Mouse (Mus musculus) embryonic fibroblast, embryonic 13.5 days (primary cell): ENCODE measurements around the gene Cyb5d1. TPM values are rescaled to one million over a fixed set of nuclear protein-coding genes. Genes with fewer than 3 reads are reported as not detected.

ENCODE experiments used
- H3K27ac ChIP-seq: 2 replicates; pipeline ENCODE4 v1.5.1; 2012; ENCODE audit warnings: low read length, control low read depth, inconsistent platforms; ENCODE audit not compliant: insufficient read depth
- H3K4me1 ChIP-seq: 2 replicates; pipeline ENCODE4 v1.6.1; 2011; ENCODE audit warnings: low read length; ENCODE audit not compliant: control insufficient read depth, insufficient read depth
- H3K4me3 ChIP-seq: 2 replicates; pipeline ENCODE4 v1.5.1; 2011; ENCODE audit warnings: mild to moderate bottlenecking, control low read depth, low read length; ENCODE audit not compliant: insufficient read depth
- CTCF ChIP-seq: IDR thresholded peaks from 2 replicates; pipeline ENCODE4 v1.5.1; 2011; ENCODE audit warnings: mild to moderate bottlenecking, control low read depth, low read length, moderate library complexity, borderline replicate concordance; ENCODE audit not compliant: insufficient read depth
- POLR2A ChIP-seq: IDR thresholded peaks from 2 replicates; pipeline ENCODE4 v1.6.1; 2011; ENCODE audit warnings: low read depth, mild to moderate bottlenecking, control low read depth, low read length, moderate library complexity
- polyA plus RNA-seq: library from polyadenylated mRNA; stranded (reverse); fragments of >200 nt; gene quantifications from 2 replicates; pipeline ENCODE4 v1.2.4, GENCODE M21; 2011; ENCODE audit warnings: low read depth; ENCODE audit not compliant: missing spikeins, insufficient read length

Gene Cyb5d1
- polyA plus RNA-seq, 1 experiment = 51.0 TPM

DNA sequence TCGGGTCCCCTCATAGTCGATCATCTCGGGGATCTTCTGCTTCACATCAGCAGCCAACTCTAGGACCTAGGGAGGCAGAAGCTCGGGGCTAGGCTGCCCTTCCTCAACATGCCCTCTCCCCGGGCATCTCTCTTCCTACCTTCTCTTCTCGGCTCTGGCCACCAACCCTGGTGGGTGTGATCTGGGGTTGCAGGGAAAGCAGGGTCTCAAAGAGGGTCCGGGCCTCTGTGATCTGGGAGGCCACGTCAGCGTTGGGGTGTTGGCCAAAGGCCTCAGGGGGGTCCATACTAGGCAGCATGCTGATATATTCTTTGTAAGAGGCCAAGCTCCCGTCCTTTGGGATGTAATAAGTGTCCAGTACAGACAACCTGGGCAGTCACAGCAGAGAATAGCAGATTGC, 27.4 kb upstream of the Cyb5d1 start:
- no peak overlapping the region for H3K27ac ChIP-seq
- no peak for TF ChIP-seq CTCF
- TF ChIP-seq POLR2A = no peak
- H3K4me3 ChIP-seq = no peak overlapping the region
- no peaks in the 10 kb centered on the region for H3K4me1 ChIP-seq

DNA sequence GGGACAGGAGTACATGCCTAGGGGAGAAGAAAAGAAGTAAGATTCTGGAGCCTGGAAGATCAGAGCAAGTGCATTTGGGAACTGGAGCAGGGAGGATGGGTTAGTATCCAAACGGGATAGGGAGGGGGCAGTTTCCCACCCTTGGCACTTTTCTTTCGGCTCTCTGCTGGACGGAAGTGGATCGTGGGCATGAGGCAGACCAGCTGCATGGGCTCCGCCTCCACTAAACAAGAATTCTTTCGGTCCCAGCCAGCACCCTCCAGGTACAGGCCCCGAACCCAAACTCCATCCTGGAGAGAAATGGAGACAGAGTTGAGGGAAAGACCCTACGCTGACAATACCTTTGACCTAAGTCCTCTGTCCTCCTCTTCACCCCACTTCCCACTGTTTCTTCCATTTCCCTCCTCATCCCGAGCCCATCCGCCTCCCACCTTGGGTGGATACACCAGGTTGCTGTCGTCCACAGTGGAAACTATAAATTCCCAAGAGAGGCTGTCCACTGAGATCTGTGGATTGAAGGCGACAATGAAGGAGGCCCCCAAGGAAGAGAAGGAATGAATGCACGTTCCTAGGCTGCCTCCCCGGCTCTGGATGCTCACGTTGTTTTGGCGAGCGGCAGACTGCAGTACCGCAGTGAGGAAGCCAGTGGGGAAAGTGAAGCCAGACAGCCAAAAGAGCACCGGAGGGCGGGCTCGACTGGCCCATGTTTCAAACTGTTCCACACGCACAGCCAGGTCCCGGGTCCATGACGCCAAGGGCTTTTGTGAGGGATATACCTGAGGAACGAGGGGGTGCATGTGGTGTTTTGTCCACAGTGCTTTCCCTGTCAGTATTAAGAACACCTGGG, 25.9 kb upstream of the Cyb5d1 start:
- no peak overlapping the region for H3K27ac ChIP-seq
- H3K4me1 ChIP-seq = no peaks in the 10 kb centered on the region
- no peak for TF ChIP-seq POLR2A
- no peak for TF ChIP-seq CTCF
- H3K4me3 ChIP-seq = no peak overlapping the region

DNA sequence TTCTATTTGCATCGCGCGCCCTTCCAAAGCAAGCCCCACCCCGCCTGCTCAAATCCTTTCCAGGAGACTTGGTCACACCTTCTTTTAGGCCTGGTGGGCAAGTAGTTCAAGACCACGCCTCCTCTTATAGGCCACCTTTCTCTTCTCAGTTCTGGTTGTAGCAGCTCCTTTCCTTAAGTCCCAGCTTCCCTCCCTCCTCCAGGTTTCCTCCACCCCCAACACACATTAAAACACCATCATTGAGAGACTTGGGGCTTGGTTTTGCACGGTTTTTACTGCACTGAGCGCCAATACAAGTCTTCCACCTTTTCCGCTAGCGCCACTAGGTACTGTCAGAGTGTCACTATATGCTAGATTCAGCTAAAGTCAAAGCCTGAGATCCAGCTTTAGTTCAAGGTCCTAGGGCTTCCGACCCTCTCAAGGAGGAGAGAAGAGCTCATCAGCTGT, 25.1 kb upstream of the Cyb5d1 start:
- Histone ChIP-seq H3K27ac (no peak overlapping the region), H3K4me1 (no peaks in the 10 kb centered on the region), H3K4me3 (peak overlapping the region; percentile 29)
- TF ChIP-seq POLR2A (no peak), CTCF (no peak)

DNA sequence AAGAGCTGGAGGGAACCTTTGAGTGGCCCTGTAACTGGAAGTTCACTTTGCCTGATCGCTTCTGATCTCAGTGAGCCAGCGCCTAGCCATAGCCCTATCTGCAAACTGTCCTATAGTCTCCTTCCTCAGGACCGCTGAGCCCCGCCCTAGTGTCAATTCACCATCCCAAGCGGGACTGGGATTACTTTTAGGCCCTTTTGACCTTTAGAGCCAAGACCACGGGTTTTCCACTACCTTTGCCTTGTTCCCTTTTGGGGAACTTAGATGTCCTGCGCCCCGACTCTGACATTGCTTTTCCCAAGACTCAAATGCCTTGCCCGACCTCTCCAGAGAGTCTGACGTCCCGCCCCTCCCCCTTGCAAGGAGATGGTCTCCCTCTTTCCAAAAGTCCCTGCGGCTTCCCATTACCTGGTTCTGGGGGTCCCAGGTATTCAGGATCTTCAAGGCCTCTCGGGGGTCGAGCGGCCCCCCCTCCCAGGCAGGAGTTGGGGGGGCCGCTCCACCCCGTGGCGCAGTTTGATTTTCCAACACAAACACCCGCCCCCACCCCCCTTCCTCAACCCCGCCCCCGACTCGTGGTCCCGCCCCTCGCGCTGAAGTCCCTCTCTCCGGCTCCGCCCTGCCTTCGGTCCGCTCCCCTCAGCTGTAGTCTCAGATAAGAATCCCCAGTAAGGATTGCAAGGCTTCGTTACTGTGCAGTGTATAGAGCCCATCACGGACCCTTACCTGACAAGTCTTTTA, 24.6 kb upstream of the Cyb5d1 start:
- H3K4me1 ChIP-seq = no peaks in the 10 kb centered on the region
- no peak for TF ChIP-seq CTCF
- no peak; the same call in 1 of the 2 replicates for TF ChIP-seq POLR2A
- H3K4me3 ChIP-seq = peak overlapping the region; percentile 31
- H3K27ac ChIP-seq = peak overlapping the region; percentile 4; the same call in 1 of the 2 replicates

DNA sequence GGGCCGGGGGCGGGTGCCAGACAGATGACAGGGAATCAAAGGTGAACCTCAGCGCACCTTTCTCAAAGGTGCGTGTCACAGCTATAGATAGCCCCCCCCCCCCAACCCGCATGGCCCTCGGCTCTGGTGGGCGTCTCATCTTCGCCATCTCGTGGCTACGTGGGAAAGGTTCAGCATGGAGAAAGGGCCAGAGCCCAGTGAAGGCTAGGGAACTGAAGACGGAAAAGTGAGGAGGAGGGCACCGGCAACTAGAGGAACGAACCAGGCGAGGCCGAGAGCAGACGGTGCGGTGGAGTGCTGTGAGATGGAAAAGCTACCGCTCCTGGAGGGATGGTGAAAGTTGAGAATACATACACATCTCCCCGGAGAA, 24.0 kb upstream of the Cyb5d1 start:
- no peaks in the 10 kb centered on the region for H3K4me1 ChIP-seq
- H3K4me3 ChIP-seq = peak overlapping the region; percentile 31
- H3K27ac ChIP-seq = peak overlapping the region; percentile 25
- TF ChIP-seq POLR2A = 0 out of 2 replicates have a peak, but pooled peaks have one; percentile 9
- TF ChIP-seq CTCF = peak; percentile 32; the same call in 1 of the 2 replicates

DNA sequence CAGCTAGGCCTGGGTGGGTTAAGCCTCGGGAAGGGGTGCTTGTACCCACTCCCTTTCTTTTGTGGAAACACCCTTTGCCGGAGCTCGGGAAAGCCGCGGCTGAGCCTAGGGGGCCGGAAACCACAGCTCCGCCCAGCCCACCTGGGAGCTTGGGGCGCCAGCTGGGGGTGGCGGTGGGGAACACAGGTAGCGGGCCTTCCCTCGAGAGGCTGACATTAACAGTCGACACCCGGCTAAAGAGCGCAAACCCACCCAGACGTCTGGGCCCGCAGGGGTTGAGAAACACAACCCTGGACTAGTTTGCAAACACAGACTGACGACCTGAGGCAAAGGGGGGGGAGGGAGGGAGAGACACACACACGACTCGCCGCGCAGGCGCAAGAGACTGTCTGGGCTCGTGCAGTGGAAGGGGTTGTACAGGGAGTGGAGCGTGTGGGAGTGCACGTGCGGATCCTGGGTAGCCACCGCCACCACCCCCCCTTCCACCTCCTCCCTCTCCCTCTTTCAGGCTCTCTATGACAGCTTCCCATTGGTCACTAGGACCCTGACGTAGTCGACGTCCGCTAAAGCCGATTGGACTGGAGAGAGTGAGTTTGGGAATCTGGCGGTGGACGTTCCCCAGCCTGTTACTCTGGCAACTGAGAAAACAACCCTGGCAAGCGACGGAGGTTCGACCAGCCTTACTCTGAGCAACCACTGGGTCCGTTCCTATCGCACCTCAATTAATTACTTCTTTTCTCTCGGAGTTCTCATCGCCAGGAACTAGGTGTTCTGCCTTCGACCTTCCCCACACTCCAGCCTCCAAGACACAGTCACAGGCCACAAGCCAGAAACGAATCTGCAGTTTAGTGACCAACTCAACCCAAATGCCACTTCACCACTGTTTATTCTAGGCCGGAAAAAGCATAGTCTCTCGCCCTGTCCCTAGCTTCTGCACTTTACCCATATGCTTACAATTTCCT, 23.3 kb upstream of the Cyb5d1 start:
- Histone ChIP-seq H3K27ac (peak overlapping the region; percentile 97), H3K4me3 (peak overlapping the region; percentile 52), H3K4me1 (no peaks in the 10 kb centered on the region)
- TF ChIP-seq POLR2A (peak; percentile 73), CTCF (no peak)

DNA sequence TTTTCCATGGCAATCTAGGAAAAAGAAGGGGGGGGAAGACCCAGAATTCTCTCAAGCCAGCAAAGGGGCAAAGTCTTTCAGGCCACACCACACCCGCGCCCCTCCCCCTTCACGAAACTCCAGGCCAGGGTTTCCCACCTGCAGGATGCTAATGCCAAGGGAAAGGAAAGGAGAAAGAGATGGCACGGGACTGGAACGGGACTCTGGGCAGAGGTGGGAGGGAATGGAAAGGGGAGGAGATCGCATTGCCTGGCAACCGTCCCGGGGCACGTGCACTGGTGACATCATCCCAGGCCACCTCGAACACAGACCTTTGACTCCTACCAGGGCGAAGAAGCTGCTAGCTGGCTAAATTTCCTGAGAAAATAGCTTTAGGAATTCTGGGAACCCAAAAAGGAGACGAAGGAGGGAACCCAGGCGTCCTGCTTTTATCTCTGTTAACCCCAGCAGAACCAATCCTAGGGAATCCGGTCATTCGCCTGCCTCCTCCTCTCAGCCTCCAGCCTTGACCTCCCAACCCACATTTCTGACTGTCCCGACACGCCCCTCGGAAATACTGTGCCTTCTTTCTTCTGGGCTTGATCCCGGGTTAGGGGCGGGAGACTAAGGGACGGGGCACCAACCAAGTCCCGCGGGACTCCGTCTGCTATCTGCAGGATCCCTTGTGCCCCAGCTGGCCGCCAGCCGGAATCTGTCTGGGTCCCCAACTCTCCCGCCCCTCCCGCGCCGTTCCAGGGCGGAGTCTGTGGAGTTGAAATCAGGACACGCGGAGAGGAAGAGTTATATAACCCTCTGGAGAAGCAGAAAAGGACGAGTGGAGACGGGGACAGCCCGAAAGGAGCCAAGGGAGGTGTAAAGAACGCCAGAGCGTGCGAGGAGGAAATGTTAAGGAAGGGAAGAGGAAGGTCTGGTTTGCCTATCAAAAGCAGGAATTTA, 22.3 kb upstream of the Cyb5d1 start:
- H3K27ac ChIP-seq = peak overlapping the region; percentile 97
- peak; percentile 95 for TF ChIP-seq POLR2A
- no peak for TF ChIP-seq CTCF
- H3K4me3 ChIP-seq = peak overlapping the region; percentile 52
- peaks cover 4% of the 10 kb centered on the region for H3K4me1 ChIP-seq

DNA sequence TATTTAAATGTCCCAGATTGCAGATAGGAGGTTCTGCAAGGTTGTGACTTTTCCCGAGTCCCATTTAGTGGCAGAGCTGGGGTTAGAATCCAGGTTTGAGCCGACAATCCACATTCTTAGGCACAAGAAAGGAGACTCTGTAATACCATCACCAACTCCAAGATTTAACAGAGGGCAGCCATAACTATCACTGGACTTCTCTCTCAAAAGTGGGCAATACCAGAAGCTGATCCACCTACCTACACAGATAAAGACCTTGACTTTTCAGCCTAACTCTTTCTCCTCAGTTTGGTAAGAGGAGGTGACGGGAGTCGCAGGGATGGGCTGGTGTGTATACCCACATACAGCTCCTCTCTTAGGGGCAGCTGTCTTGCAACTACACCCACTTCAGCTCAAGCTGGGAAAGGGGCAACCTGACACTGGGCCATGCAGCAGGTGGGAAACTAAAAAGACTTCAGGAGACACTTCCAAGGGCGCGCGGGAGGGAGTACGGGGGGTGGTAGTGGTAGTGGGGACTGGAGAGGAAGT, 21.6 kb upstream of the Cyb5d1 start:
- peak overlapping the region; percentile 21 for H3K4me3 ChIP-seq
- peak overlapping the region; percentile 72 for H3K27ac ChIP-seq
- H3K4me1 ChIP-seq = peaks cover 9% of the 10 kb centered on the region
- TF ChIP-seq CTCF (no peak), POLR2A (no peak)

DNA sequence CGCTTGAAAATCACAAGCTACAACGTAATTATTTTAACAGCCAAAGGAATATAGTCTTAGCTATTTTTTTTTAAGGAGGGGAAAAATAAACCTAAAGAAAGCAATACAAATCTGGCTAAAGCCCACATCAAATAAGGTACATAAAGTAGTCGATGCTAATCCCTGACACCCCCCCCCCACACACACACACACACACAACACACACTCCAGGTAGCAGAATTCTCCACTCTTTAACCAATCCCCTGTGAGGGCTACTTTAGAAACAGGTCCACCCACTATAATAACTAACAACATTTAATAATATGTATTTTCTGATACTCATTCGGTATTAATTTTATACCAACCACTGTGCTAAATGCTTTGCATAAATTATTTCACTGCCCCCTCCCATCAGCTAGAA, 21.1 kb upstream of the Cyb5d1 start:
- TF ChIP-seq POLR2A (no peak), CTCF (no peak)
- peaks cover 12% of the 10 kb centered on the region for H3K4me1 ChIP-seq
- H3K27ac ChIP-seq = peak overlapping the region; percentile 72

More for the DNA sequence above, 21.1 kb upstream of the Cyb5d1 start:
- 0 out of 2 replicates have a peak overlapping the region, but pooled peaks have one; percentile 10 for H3K4me3 ChIP-seq
